Mouse (Mus musculus) erythroblast, embryonic 14.5 days (primary cell): Measurements from ENCODE around the gene Hecw1.

Experiments used
- GATA1 ChIP-seq: IDR thresholded peaks from 2 replicates; pipeline ENCODE4 v1.6.1; 2012; ENCODE audit warnings: low read length, inconsistent platforms, mixed read lengths
- TAL1 ChIP-seq: IDR thresholded peaks from 3 replicates; pipeline ENCODE4 v1.6.1; 2012; ENCODE audit warnings: low read length, inconsistent platforms, mixed read lengths

GRCm38 (mm10) chr13:14302921-14303320 is 220.1 kb downstream of the Hecw1 start:
- TF ChIP-seq GATA1, result no peak
- TF ChIP-seq TAL1, result no peak
